Mouse (Mus musculus) subcutaneous adipose tissue, adult 2 months (tissue): ENCODE measurements around the gene Flad1. TPM values are rescaled to one million over a fixed set of nuclear protein-coding genes. Genes with fewer than 3 reads are reported as not detected.

Experiments used
- polyA plus RNA-seq: library from polyadenylated mRNA; depleted of rRNA; stranded (reverse); fragments of >200 nt; gene quantifications from 2 replicates; pipeline ENCODE4 v1.2.3, GENCODE M21; 2012; ENCODE audit warnings: low replicate concordance; rRNA removed

The Flad1 gene
- polyA plus RNA-seq: 62.8 and 93.5 TPM in 2 replicates

DNA sequence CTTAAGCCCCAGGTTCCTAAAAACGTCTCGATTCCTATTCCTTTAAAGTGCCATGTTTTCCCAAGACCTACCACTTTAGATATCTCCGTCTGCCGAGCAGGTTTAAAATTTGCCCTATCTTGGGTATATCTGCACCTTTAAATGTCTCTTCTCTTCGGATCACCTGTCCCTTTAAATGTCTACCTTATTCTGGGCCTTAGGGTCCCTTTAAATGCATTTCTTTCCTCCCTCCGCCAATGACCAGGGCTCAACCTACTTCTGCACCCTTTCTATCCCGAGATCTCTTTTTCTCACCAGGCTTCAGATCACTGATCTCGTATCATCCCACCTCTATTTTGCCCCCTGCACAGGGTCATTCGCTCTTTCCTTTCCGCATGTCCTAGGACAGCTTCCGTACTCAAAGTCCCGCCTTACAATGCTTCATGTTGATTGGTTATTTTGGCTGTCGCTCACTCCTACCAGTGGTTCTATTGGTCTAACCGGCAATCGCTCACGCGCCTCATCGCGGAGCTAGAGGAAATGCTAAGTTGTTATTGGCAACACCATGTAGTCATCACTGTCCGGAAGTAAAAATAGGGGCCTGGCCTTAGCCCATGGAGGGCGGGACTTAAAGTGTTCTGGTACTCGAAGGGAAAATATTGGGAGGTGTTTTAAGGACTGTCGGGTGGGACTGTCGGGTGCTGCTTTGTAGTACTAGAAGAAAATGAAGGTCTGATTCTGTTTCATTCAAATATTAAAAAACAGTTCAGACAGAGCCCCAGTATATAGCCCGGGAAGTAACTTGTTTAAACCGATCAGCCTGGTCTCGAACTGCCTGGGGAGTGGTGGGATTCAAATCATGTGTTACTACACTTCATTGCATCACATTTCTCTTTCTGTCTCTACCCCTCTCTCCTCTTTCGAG is at the start of gene Flad1:
Gene Flad1 (minus strand): TSS at position 381 of the 904 bp plus-strand sequence.

DNA sequence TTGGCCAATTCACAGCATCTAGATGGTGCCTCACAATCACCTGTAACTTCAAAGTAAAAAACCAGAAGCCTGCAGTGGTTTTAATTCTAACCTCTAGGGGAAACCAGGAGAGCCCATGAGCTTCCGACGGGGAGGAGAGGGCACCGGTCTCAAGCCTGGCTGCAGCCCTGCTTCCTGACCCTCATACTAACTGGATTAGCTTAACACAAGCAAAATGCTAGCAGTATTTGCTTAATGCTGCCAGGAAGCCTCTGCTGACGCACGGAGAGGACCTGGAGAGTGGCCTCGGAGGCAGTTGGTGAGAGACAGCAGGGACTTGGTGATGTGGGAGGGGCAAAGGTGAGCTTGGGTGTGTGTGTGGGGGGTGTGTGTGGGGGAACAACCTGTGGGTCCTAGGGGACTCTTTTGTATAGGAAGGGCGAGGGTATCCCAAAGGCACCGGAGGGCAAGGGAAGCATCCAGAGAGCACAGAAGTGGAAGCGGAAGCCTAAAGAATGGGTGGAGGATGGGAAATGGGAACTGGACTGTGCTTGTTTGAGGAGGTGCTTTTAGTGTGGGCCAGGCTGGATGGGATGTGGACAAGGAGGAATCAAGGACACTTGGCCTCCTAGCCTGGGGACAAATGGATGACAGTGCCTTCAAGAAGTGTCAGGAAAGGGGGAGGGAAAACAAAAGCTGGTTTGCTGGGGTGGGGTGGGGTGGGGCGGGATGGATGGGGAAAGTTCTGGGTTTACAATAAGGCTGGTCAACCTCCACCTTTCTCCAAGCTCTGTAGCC is 42.9 kb upstream of the Flad1 start, which contains the start of gene Pmvk:
Gene Pmvk (plus strand): TSS at position 141 of the 777 bp plus-strand sequence.

DNA sequence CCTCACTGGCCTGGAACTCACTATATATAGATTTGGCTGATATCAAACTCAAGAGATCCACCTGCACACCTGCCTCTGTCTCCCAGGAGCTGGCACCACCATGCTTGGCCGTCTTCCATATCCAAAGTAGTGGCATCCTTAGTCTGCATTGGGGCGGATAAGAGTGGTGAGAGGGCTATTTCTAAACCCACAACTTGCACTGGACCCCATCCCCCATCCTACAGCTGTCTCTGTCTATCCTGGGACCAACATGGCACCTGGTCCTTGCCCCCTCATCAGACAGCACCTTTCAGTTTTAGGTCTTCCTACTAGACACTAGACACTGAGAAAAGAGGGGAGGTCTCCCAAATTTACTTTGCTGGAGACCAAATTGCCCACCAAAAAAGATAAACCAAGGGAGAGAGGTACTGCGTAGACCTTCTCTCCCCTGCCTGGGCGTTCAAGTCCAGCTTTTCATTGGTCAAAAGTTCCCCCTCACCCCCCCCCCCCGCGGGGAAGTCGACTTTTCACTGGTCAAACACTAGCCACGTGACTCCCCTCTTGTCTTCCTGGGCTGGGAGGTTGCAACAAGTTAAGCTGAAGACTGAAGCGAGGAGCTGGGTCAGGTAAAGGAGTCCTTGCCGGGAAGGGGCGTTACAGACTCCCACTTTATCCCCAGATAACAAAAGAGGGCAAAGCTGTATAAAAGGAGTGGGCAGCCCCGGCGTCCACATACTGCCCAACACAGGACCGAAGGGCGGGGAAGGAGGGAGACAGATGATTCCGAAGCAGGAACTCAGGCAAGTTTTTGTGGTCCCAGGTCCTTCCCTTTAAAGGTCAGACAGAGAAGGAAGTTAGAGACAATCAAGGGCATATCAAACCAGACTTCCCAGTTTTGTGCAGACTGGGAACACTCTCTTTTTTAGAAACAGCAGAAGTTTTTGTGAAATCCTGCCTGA is 24.8 kb upstream of the Flad1 start, which contains the start of gene Pbxip1:
Gene Pbxip1 (plus strand): TSS at position 531 of the 938 bp plus-strand sequence.

DNA sequence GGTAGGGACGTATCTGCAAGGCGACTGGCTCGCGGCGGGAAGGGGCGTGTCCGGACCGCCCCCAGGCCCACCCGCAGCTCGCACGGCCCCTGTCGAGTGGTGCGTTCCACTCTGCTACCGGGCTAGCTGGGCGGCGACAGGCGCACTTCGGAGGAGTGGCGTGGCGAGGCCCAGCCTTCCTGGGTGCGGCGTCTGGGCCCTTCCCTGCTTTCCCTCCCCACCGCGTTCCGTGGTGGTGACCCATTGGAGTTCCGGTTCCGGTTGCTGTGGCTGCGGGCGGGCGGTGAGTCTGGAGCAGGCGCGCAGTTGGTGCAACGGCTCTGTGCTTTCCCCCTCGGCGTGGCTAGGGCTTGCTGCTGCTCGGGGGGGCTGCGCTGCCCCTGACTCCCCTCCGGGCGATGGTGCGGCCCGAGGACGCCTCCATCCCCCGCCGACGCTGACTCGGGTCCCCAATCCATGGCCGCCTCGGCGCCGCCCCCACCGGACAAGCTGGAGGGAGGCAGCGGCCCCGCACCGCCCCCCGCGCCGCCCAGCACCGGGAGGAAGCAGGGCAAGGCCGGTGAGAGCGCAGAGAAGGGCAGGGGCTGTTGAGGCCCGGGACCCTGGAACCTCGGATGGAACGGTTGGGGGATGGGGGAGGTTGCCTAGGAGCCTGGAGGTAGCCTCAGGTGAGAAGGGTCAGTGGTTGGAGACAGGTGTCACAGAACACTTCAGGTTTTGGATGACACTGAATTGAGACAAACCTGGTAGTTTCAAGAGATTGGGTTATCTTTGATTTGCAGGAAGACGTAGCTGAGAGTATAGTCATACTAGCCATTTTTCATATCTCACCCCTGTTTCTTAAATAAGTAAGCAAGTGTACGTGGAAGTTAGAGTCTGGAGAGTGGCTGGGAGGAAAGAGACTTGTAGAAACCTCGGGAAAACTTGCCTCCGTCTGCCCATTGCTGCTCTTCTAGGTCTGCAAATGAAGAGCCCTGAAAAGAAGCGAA is 18.8 kb upstream of the Flad1 start, which contains the start of gene Pygo2:
Gene Pygo2 (plus strand): TSS at position 44 of the 989 bp plus-strand sequence.

DNA sequence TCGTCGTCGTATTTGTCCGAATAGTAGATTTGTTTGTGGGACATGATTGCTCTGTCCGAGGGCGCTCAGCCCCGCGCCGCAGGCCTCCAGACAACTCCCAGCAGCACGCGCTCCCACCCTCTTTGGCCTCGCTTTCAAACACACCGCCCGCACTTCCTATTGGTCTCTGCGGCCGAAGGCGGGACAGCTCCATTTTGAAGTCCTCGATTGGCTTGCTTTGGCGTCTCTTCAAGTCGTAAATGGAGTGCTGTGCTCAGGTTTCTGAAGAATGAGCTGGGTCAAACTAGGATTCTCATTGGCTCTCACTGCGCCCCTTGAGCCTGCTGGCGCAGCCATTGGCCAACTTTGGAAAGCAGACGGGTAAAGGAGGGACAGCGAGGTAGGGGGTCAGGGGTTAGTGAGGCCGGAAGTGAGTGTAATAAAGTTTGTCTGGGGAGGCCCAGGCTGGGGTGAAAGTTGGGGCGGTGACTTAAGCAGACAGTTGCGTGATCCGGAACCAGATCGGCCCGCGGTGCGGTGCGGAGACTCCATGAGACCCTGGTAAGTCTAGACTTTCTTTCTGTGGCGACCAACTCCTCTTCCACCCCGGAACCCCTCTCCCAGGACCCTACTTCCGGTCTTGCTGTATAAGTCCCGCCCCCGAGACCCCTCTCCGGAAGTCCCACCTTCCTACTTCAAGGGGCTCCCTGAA is 6.6 kb upstream of the Flad1 start, which contains the start of the genes Cks1b and Shc1:
Gene Cks1b (minus strand): TSS at position 214 of the 691 bp plus-strand sequence.
Gene Shc1 (plus strand): TSS at position 274 of the 691 bp plus-strand sequence.

DNA sequence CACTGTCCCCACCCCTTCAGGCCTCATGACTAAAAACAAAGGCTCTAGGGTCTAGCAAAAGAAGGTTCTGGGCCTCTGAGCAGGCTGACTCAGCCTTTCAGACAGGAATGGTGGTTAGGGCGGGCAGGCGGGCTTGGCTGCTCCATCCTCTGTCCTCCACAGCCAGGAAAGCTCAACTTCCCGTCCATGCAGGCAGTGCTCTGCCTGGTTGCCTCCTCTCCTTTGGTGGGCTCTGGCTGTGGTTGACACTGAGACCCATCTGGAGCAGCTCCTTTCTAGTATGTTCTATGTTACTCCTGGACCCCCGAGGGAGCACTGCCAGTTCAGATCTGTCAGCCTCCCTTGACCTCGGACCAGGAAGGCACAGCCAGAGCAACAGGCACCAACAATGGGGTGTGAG is 9.0 kb downstream of the Flad1 start, which contains the start of gene Lenep:
Gene Lenep (minus strand): TSS at position 101 of the 400 bp plus-strand sequence.

DNA sequence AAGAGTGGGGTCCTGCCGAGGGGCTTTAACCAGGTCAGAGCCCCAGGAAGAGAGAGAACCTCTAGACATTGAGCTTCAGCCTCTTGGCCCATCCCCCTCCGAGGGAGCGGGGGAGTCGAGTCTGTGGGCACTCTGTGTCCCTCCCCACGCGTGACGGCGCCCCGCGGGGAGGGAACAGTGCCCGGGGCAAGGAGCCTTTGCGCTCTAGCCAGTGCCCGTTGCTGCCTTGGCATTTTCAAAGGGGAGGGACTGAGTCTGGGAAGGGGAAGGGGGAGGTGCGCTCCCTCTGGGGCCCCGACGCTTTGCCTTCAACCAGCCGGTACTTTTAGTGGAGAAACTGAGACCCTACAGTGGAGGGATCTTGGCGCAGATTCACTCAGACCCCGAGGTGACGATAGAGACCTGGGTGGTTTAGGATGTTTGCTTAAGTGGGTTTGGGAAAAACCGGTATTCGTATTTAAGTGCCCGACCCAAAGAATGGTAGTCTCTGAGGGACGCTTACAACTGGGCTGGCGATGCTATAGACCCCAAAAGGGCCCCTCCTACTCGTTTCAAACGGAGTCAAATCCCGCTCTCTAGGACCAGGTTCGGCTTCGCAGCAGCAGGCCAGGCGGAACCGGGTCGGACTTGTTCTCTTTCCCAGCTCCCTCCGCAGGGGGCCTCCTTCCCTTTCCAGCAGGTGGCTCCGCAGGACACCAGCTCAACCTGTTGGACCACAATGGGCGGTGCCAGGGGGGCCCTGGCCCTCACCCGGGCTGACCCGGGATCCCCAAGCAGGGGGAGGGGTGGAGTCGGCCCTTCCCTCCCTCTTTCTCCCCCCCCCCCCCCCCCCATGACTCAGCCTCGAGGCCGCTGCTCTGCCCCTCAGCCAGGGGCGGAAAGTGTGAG is 17.4 kb downstream of the Flad1 start, which contains the start of gene Zbtb7b:
Gene Zbtb7b (minus strand): TSS at position 771 of the 888 bp plus-strand sequence.

DNA sequence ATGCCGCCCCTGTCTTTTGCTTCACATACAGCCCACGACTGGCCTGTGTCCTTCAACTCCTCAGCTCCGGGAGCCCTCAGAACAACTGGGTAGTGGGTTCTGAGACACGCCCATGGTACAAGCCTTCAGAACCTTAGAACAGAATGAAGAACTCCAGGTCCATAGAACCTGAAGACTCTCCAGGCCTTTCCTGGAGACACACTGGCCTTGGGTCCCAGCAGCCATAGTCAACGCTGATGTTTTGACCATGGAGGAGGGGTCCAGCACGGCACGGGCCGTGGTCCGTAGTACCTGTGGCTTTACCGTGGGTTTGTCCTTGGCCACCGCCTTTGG is 46.6 kb downstream of the Flad1 start, which contains the start of gene Dcst1:
Gene Dcst1 (minus strand): TSS at position 101 of the 333 bp plus-strand sequence.

DNA sequence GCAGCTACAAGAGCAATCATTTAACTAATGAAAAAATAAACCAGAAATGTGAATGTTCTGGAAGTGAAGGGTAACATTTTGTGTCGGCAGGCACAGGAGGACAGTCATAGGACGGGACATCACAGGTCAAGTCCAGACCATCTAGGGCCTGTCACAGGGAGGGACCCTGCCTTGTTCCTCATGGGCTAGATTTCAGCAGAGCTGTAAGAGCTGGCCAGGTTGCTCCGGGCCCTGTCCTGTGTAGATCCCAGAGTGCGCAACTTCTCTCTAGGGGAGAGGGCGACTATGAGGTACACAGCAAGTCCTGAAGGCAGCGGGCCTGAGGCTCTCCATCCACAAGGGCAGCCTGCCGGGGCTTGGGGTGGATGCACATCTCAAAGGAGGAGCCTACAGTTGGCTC is 50.0 kb downstream of the Flad1 start, which contains the start of gene Dcst2:
Gene Dcst2 (plus strand): TSS at position 301 of the 400 bp plus-strand sequence.

Other genes with a start within 250 kb of the Flad1 start
- 52.1 and 101 TPM in 2 replicates for gene Clk2, start 247.1 kb downstream of the Flad1 start, polyA plus RNA-seq
- 176 and 177 TPM in 2 replicates for gene Scamp3, start 234.4 kb downstream of the Flad1 start, polyA plus RNA-seq
- 30.0 and 81.4 TPM in 2 replicates for gene Fam189b, start 228.7 kb downstream of the Flad1 start, polyA plus RNA-seq
- 119 and 134 TPM in 2 replicates for gene Gba, start 208.9 kb downstream of the Flad1 start, polyA plus RNA-seq
- 55.5 and 268 TPM in 2 replicates for gene Thbs3, start 196.7 kb downstream of the Flad1 start, polyA plus RNA-seq
- gene Mtx1, start 184.8 kb downstream of the Flad1 start, polyA plus RNA-seq: 170 and 192 TPM in 2 replicates
- gene Muc1, start 182.8 kb downstream of the Flad1 start, polyA plus RNA-seq: 2.8 and 52.8 TPM in 2 replicates
- 112 and 194 TPM in 2 replicates for gene Krtcap2, start 165.9 kb downstream of the Flad1 start, polyA plus RNA-seq
- 5.0 and 16.6 TPM in 2 replicates for gene Trim46, start 165.6 kb downstream of the Flad1 start, polyA plus RNA-seq
- 369 and 505 TPM in 2 replicates for gene Dpm3, start 152.5 kb downstream of the Flad1 start, polyA plus RNA-seq
- 187 and 197 TPM in 2 replicates for gene Slc50a1, start 141.3 kb downstream of the Flad1 start, polyA plus RNA-seq
- 42.8 and 59.6 TPM in 2 replicates for gene Efna1, start 130.7 kb downstream of the Flad1 start, polyA plus RNA-seq
- 0.56 and 5.8 TPM in 2 replicates for gene Efna3, start 88.9 kb downstream of the Flad1 start, polyA plus RNA-seq
- 3.7 and 48.7 TPM in 2 replicates for gene Efna4, start 73.8 kb downstream of the Flad1 start, polyA plus RNA-seq
- 211 and 374 TPM in 2 replicates for gene Adam15, start 61.9 kb downstream of the Flad1 start, polyA plus RNA-seq
- gene Dcst2, start 49.9 kb downstream of the Flad1 start, polyA plus RNA-seq: 2.2 and 6.3 TPM in 2 replicates
- gene Dcst1, start 46.6 kb downstream of the Flad1 start, polyA plus RNA-seq: 1.1 and 4.6 TPM in 2 replicates
- gene Zbtb7b, start 17.1 kb downstream of the Flad1 start, polyA plus RNA-seq: 69.1 and 111 TPM in 2 replicates
- 0.24 TPM in 1 of 2 replicates, not detected in the other for gene Lenep, start 9.1 kb downstream of the Flad1 start, polyA plus RNA-seq
- 46.2 and 57.2 TPM in 2 replicates for gene Cks1b, start 6.5 kb upstream of the Flad1 start, polyA plus RNA-seq
- 109 and 199 TPM in 2 replicates for gene Shc1, start 6.6 kb upstream of the Flad1 start, polyA plus RNA-seq
- gene Pygo2, start 18.3 kb upstream of the Flad1 start, polyA plus RNA-seq: 30.5 and 69.3 TPM in 2 replicates
- gene Pbxip1, start 24.8 kb upstream of the Flad1 start, polyA plus RNA-seq: 53.4 and 121 TPM in 2 replicates
- 67.3 and 96.9 TPM in 2 replicates for gene Pmvk, start 42.7 kb upstream of the Flad1 start, polyA plus RNA-seq
- 1.0 and 33.0 TPM in 2 replicates for gene Kcnn3, start 108.3 kb upstream of the Flad1 start, polyA plus RNA-seq